Mouse (Mus musculus) cerebellum, postnatal 14 days (tissue): ENCODE measurements around the gene Adamtsl3.

ENCODE experiments used
- DNase-seq, 2 experiments: peaks; one replicate each; pipeline ENCODE4 v3.0.0; 2021; ENCODE audit warnings: mixed read lengths in 2 of 2

Adamtsl3 gene

GRCm38 (mm10) chr7:82422561-82422960 is 87.1 kb downstream of the Adamtsl3 start:
- no peak for DNase-seq

- DNase-seq: no peak
These were observed 88.1 kb downstream of the Adamtsl3 start for GRCm38 (mm10) chr7:82423602-82424001.

GRCm38 (mm10) chr7:82424281-82424680 is 88.8 kb downstream of the Adamtsl3 start:
- no peak for DNase-seq

- DNase-seq: no peak
These were observed 89.9 kb downstream of the Adamtsl3 start for GRCm38 (mm10) chr7:82425374-82425773.

- no peak for DNase-seq
These were observed 94.0 kb downstream of the Adamtsl3 start for GRCm38 (mm10) chr7:82429447-82429846.

- DNase-seq: no peak
These were observed 96.1 kb downstream of the Adamtsl3 start for GRCm38 (mm10) chr7:82431572-82431971.

- no peak for DNase-seq
These were observed 97.7 kb downstream of the Adamtsl3 start for GRCm38 (mm10) chr7:82433226-82433625.

GRCm38 (mm10) chr7:82458376-82458775 is 122.9 kb downstream of the Adamtsl3 start:
- DNase-seq: no peak

GRCm38 (mm10) chr7:82462921-82463523 is 127.5 kb downstream of the Adamtsl3 start:
- no peak for DNase-seq

- no peak for DNase-seq
These were observed 128.9 kb downstream of the Adamtsl3 start for GRCm38 (mm10) chr7:82464364-82464763.

- no peak for DNase-seq
These were observed 129.9 kb downstream of the Adamtsl3 start for GRCm38 (mm10) chr7:82465437-82465836.

- no peak for DNase-seq
These were observed 141.1 kb downstream of the Adamtsl3 start for GRCm38 (mm10) chr7:82476441-82477221.

- DNase-seq: no peak
These were observed 143.0 kb downstream of the Adamtsl3 start for GRCm38 (mm10) chr7:82478461-82478860.

GRCm38 (mm10) chr7:82478861-82479755 is 143.6 kb downstream of the Adamtsl3 start:
- peak; percentile 41 to 65 for DNase-seq

GRCm38 (mm10) chr7:82483426-82483825 is 147.9 kb downstream of the Adamtsl3 start:
- no peak for DNase-seq

- DNase-seq: peak; percentile 28 to 47
These were observed 149.3 kb downstream of the Adamtsl3 start for GRCm38 (mm10) chr7:82484834-82485233.

GRCm38 (mm10) chr7:82485344-82485954 is 150.0 kb downstream of the Adamtsl3 start:
- DNase-seq: no peak

- no peak for DNase-seq
These were observed 155.5 kb downstream of the Adamtsl3 start for GRCm38 (mm10) chr7:82491018-82491417.

GRCm38 (mm10) chr7:82492881-82493280 is 157.4 kb downstream of the Adamtsl3 start:
- DNase-seq: no peak

- DNase-seq: no peak
These were observed 158.7 kb downstream of the Adamtsl3 start for GRCm38 (mm10) chr7:82494220-82494619.

- DNase-seq: no peak
These were observed 161.6 kb downstream of the Adamtsl3 start for GRCm38 (mm10) chr7:82497064-82497463.

- no peak for DNase-seq
These were observed 165.8 kb downstream of the Adamtsl3 start for GRCm38 (mm10) chr7:82501306-82501705.

GRCm38 (mm10) chr7:82502511-82502910 is 167.0 kb downstream of the Adamtsl3 start:
- no peak for DNase-seq
